Mouse (Mus musculus) small intestine, adult 2 months (tissue): ENCODE data around the gene Arpc5.

Source experiments
- CTCF ChIP-seq: fragments of 200-500 bp; IDR thresholded peaks from 2 replicates; pipeline ENCODE4 v1.5.1; 2012; ENCODE audit warnings: low read depth, mild to moderate bottlenecking, control low read depth, inconsistent platforms, low read length, moderate library complexity, mixed read lengths; ENCODE audit not compliant: insufficient replicate concordance, insufficient read length; ENCODE audit errors: extremely low read depth
- POLR2A ChIP-seq: fragments of 200-500 bp; IDR thresholded peaks from 2 replicates; pipeline ENCODE4 v1.6.1; 2012; ENCODE audit warnings: low read depth, mild to moderate bottlenecking, control low read depth, inconsistent platforms, low read length, moderate library complexity

DNA sequence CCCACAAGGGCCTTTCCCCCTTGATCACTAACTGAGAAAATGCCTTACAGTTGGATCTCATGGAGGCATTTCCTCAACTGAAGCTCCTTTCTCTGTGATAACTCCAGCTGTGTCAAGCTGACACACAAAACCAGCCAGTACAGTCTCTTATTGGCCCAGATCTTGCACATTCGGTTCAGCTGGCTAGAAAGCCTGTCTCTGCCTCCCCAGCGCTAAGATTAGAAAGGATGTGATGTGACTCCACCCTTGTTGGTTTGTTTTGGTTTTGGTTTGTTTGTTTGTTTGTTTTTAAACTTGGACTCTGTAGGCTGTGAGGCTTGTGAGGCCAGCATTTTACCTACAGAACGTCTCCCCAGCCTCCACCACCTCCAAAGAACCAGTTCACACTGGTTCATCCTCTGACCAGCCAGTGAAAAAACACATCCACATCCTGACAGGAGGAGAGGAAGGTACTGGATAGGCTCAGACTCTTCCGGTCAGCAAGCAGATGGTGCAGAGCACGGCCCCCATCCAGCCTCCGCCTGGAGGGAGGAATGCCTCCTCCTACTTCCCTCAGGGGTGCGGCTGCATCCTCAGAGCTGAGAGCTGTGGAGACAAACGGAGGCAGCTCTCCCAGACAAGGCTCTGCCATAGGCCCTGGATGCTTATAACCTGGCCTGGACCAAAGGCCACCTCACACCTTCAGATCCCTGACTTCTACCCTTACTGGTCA is 43.4 kb downstream of the Arpc5 start:
- no peak for TF ChIP-seq CTCF
- TF ChIP-seq POLR2A: no peak
